ENCODE assay signal across 25 mouse cellular contexts in genomic region chr10:26576153-26576552, GRCm38 (mm10).
DNase-seq lines count a peak whose midpoint lies in the region; ATAC-seq and TF ChIP-seq lines count a peak whose summit lies in the region.
"Had no signal": no experiment of that assay in that cellular context is flagged by ENCODE, and none has a peak within 500 bp of the region (broad histone marks: within the 10 kb centered on the region; RNA-seq: fewer than 3 reads in every experiment).

No protein-coding gene starts in this region.

- H3K27ac ChIP-seq in MEL (ENCODE audit: control insufficient read depth, low read depth, low read length) (no peak overlapping the region; the same call in 1 of the 2 replicates), macrophage (peak overlapping the region; percentile 22)
- no peak overlapping the region for H3K27ac ChIP-seq in intestine, embryonic 15.5 days
- H3K27ac ChIP-seq: forebrain, embryonic 10.5 days; forebrain, embryonic 13.5 days; hindbrain, embryonic 10.5 days; hindbrain, embryonic 13.5 days had no signal

- peak overlapping the region; percentile 12 to 55; a peak in 3 of 4 replicates for H3K4me3 ChIP-seq in MEL (ENCODE audit: control insufficient read depth in 1 of 2, insufficient read depth in 1 of 2, low read depth in 2 of 2, low read length in 2 of 2)
- no peak overlapping the region for H3K4me3 ChIP-seq in macrophage (ENCODE audit: inconsistent target)
- no peak overlapping the region for H3K4me3 ChIP-seq in intestine, embryonic 15.5 days (replicated peaks)
- H3K4me3 ChIP-seq: forebrain, embryonic 10.5 days; forebrain, embryonic 13.5 days; hindbrain, embryonic 10.5 days; hindbrain, embryonic 13.5 days had no signal

- no peak for TF ChIP-seq POLR2A in MEL (IDR thresholded peaks at IDR 0.05; ENCODE audit: control insufficient read depth in 1 of 2, insufficient read depth in 1 of 2, low read depth in 1 of 2, low read length in 2 of 2, poor library complexity in 1 of 2)

- no peaks in the 10 kb centered on the region for H3K9me3 ChIP-seq in MEL (replicated peaks; ENCODE audit: insufficient read depth, low read length)
- no peaks in the 10 kb centered on the region for H3K9me3 ChIP-seq in intestine, embryonic 15.5 days
- H3K9me3 ChIP-seq: forebrain, embryonic 10.5 days; forebrain, embryonic 13.5 days; hindbrain, embryonic 10.5 days; hindbrain, embryonic 13.5 days had no signal

- H3K27me3 ChIP-seq in MEL (ENCODE audit: control insufficient read depth in 1 of 2, insufficient read depth in 2 of 2, low read length in 2 of 2): no peaks in the 10 kb centered on the region
- no peaks in the 10 kb centered on the region for H3K27me3 ChIP-seq in intestine, embryonic 15.5 days (replicated peaks)
- H3K27me3 ChIP-seq: forebrain, embryonic 13.5 days; hindbrain, embryonic 13.5 days had no signal

- H3K36me3 ChIP-seq in MEL (ENCODE audit: control insufficient read depth in 1 of 2, insufficient read depth in 2 of 2, low read length in 2 of 2) (peaks cover 0 to 18% of the 10 kb centered on the region in 2 experiments; a peak in 2 of 4 replicates), macrophage (ENCODE audit: inconsistent target) (no peaks in the 10 kb centered on the region)
- H3K36me3 ChIP-seq in intestine, embryonic 15.5 days: no peaks in the 10 kb centered on the region
- H3K36me3 ChIP-seq: forebrain, embryonic 10.5 days; hindbrain, embryonic 10.5 days; hindbrain, embryonic 13.5 days had no signal

- TF ChIP-seq EP300 in MEL (IDR thresholded peaks at IDR 0.05; ENCODE audit: low read depth in 1 of 2, low read length in 2 of 2): peak; percentile 80 to 85

- peaks cover 6 to 14% of the 10 kb centered on the region in 2 experiments for H3K4me1 ChIP-seq in MEL (ENCODE audit: control insufficient read depth in 1 of 2, insufficient read depth in 2 of 2, low read length in 2 of 2)
- no peaks in the 10 kb centered on the region for H3K4me1 ChIP-seq in intestine, embryonic 15.5 days (replicated peaks)
- H3K4me1 ChIP-seq: forebrain, embryonic 10.5 days; forebrain, embryonic 13.5 days; hindbrain, embryonic 10.5 days; hindbrain, embryonic 13.5 days had no signal

- TF ChIP-seq RAD21 in MEL (IDR thresholded peaks at IDR 0.05; ENCODE audit: low read depth, low read length): no peak

- peak overlapping the region; percentile 14; the same call in 1 of the 2 replicates for H3K9ac ChIP-seq in MEL (ENCODE audit: control insufficient read depth, low read depth, low read length, poor library complexity, severe bottlenecking)
- no peak overlapping the region for H3K9ac ChIP-seq in intestine, embryonic 15.5 days
- H3K9ac ChIP-seq: forebrain, embryonic 13.5 days; hindbrain, embryonic 13.5 days had no signal

- peak; percentile 98 for ATAC-seq in common myeloid progenitor, adult 5-6 weeks (replicated peaks; ENCODE audit: low read depth, poor library complexity, severe bottlenecking)
- ATAC-seq in CD4-positive, CD25-positive, alpha-beta regulatory T cell, adult 4 months: no peak
- no peak for ATAC-seq in intestine, embryonic 15.5 days
- ATAC-seq: forebrain, embryonic 13.5 days; forebrain, embryonic 16.5 days; hindbrain, embryonic 16.5 days; intestine, embryonic 16.5 days had no signal

- no peak overlapping the region for H3K4me2 ChIP-seq in intestine, embryonic 15.5 days (replicated peaks)
- H3K4me2 ChIP-seq: forebrain, embryonic 13.5 days; heart, embryonic 11.5 days; hindbrain, embryonic 13.5 days had no signal

- TF ChIP-seq CTCF in MEL (IDR thresholded peaks at IDR 0.05 in 2 of 3, conservative IDR thresholded peaks at IDR 0.05 in 1 of 3; ENCODE audit: control insufficient read depth in 1 of 3, insufficient read depth in 1 of 3, low read depth in 2 of 3, low read length in 3 of 3, poor library complexity in 1 of 3, severe bottlenecking in 1 of 3): no peak

- 0% methylated on average over 3 of the region's 3 CpGs for whole genome bisulfite sequencing in macrophage (ENCODE audit: missing documents)
- WGBS in intestine, embryonic 15.5 days: 70% methylated on average over 3 of the region's 3 CpGs

- no peaks in the 10 kb centered on the region for H3K79me2 ChIP-seq in MEL (ENCODE audit: control insufficient read depth, insufficient read depth, low read length, poor library complexity)
- no peaks in the 10 kb centered on the region for H3K79me2 ChIP-seq in macrophage (ENCODE audit: inconsistent target)

- peak; percentile 75 for DNase-seq in MEL (ENCODE audit: low read depth, low spot score)
- no peak for DNase-seq in layer of hippocampus, postnatal 14 days (ENCODE audit: low spot score in 2 of 2)
- DNase-seq in adrenal gland, adult (ENCODE audit: inconsistent age in 2 of 2, low spot score in 1 of 2): no peak
- DNase-seq: adrenal gland, postnatal 10 days; adrenal gland, postnatal 36 days; B cell, adult 2 months; cerebellum, adult 11-12 months; cerebellum, adult 8-10 months; cerebellum, postnatal 10 days; cerebellum, postnatal 36 days; gastrocnemius, postnatal 10 days; gastrocnemius, postnatal 36 days; heart, adult 11 months had no signal

TF ChIP-seq in MEL, 35 proteins besides CTCF, POLR2A, EP300 and RAD21:
- no peak for TF ChIP-seq JUND (IDR thresholded peaks at IDR 0.05; ENCODE audit: low read depth, low read length)
- TF ChIP-seq GATA1 (IDR thresholded peaks at IDR 0.05; ENCODE audit: low read depth, low read length): peak; percentile 32; the same call in 1 of the 2 replicates
- 0 out of 2 replicates have a peak, but pooled peaks have one; percentile 24 for TF ChIP-seq MYB (IDR thresholded peaks at IDR 0.05; ENCODE audit: low read depth, low read length)
- no peak for TF ChIP-seq TBP (IDR thresholded peaks at IDR 0.05; ENCODE audit: low read depth, low read length)
- TF ChIP-seq TAL1 (IDR thresholded peaks at IDR 0.05; ENCODE audit: low read length): peak; percentile 68
- peak; percentile 64 for TF ChIP-seq TCF12 (IDR thresholded peaks at IDR 0.05; ENCODE audit: low read depth, low read length)
- peak; percentile 75 for TF ChIP-seq RCOR1 (IDR thresholded peaks at IDR 0.05; ENCODE audit: low read depth, low read length)
- no peak; the same call in 1 of the 2 replicates for TF ChIP-seq ETS1 (IDR thresholded peaks at IDR 0.05; ENCODE audit: low read depth, low read length)
- TF ChIP-seq GABPA (IDR thresholded peaks at IDR 0.05; ENCODE audit: low read depth, low read length): no peak
TF ChIP-seq in MEL: peak in this region for 5.

Comparison
In these comparisons a context has a peak if more than half of its experiments do, and no peak if none do; other contexts are left out.
1. H3K4me3 ChIP-seq: peak in MEL (2 of 2); none in macrophage (single experiment) and intestine, embryonic 15.5 days (single experiment).